Mouse (Mus musculus) thymus, adult 2 months (tissue): ENCODE measurements around the gene Asdurf.
"Not testable (repeated sequence)": the region's sequence is repeated elsewhere in the genome, so short reads cannot be mapped to it uniquely, and the experiment has no call there.

Source experiments
- CTCF ChIP-seq: fragments of 200-500 bp; IDR thresholded peaks from 2 replicates; pipeline ENCODE4 v1.5.1; 2012; ENCODE audit warnings: mild to moderate bottlenecking, control low read depth, low read length, moderate library complexity, borderline replicate concordance; ENCODE audit not compliant: control insufficient read depth, poor library complexity, insufficient read depth; ENCODE audit errors: extremely low read depth
- POLR2A ChIP-seq: fragments of 200-500 bp; IDR thresholded peaks from 2 replicates; pipeline ENCODE4 v1.6.1; 2012; ENCODE audit warnings: mild to moderate bottlenecking, low read length, control low read depth, moderate library complexity; ENCODE audit not compliant: control insufficient read depth, poor library complexity, insufficient read depth; ENCODE audit errors: extremely low read depth

- not testable (repeated sequence) for TF ChIP-seq CTCF, POLR2A
Measured at GRCm38 (mm10) chr1:53337403-53337802, 15.0 kb downstream of the Asdurf start.
